Mouse (Mus musculus): ENCODE results near the gene Tceanc. TPM values are rescaled to one million over a fixed set of nuclear protein-coding genes. Genes with fewer than 3 reads are reported as not detected.

Gene Tceanc
- polyA plus RNA-seq, 1 experiment = 0.42 TPM

GRCm38 (mm10) chrX:166479365-166479983 is 38.9 kb downstream of the Tceanc start, which contains the start of gene Rab9:
TSS of gene Rab9 (minus strand) at chrX:166479867.
- peaks cover 4% of the 10 kb centered on the region for H3K36me3 ChIP-seq (ENCODE audit: control insufficient read depth, insufficient read depth)
- peak within 1 kb of the TSS; percentile 40 for H3K4me3 ChIP-seq (ENCODE audit: insufficient read depth, poor library complexity, severe bottlenecking)
- peaks cover 38% of the 10 kb centered on the region for H3K79me3 ChIP-seq (ENCODE audit: low read depth)
- peaks cover 49% of the 10 kb centered on the region for H3K79me2 ChIP-seq (ENCODE audit: control insufficient read depth, insufficient read depth)
- H3K27me3 ChIP-seq (ENCODE audit: control insufficient read depth, insufficient read depth, insufficient read length) = no peaks in the 10 kb centered on the region
- TF ChIP-seq USF1 (IDR thresholded peaks at IDR 0.05; ENCODE audit: low read depth) (no peak), MYOD1 (IDR thresholded peaks at IDR 0.05; ENCODE audit: control insufficient read depth, insufficient read length, low read depth) (no peak), MAX (IDR thresholded peaks at IDR 0.05) (no peak), CEBPB (IDR thresholded peaks at IDR 0.05; ENCODE audit: low read depth) (no peak), CTCF (IDR thresholded peaks at IDR 0.05; ENCODE audit: control insufficient read depth, insufficient read depth, insufficient read length) (no peak), FOSL1 (IDR thresholded peaks at IDR 0.05; ENCODE audit: insufficient read depth, low read length, poor library complexity, severe bottlenecking) (no peak), MYOG (IDR thresholded peaks at IDR 0.05; ENCODE audit: control insufficient read depth, extremely low read depth, insufficient read length) (no peak)
- H3ac ChIP-seq (ENCODE audit: control insufficient read depth, insufficient read length, low read depth) = peak within 1 kb of the TSS; percentile 85

GRCm38 (mm10) chrX:166478631-166479364 is 39.6 kb downstream of the Tceanc start:
- Histone ChIP-seq H3K4me3 (ENCODE audit: insufficient read depth, poor library complexity, severe bottlenecking) (peak overlapping the region; percentile 40), H3K36me3 (ENCODE audit: control insufficient read depth, insufficient read depth) (peaks cover 4% of the 10 kb centered on the region), H3K79me2 (ENCODE audit: control insufficient read depth, insufficient read depth) (peaks cover 56% of the 10 kb centered on the region), H3K79me3 (ENCODE audit: low read depth) (peaks cover 44% of the 10 kb centered on the region), H3K27me3 (ENCODE audit: control insufficient read depth, insufficient read depth, insufficient read length) (no peaks in the 10 kb centered on the region), H3ac (ENCODE audit: control insufficient read depth, insufficient read length, low read depth) (peak overlapping the region; percentile 85)
- TF ChIP-seq USF1 (IDR thresholded peaks at IDR 0.05; ENCODE audit: low read depth) (peak; percentile 89), MYOG (IDR thresholded peaks at IDR 0.05; ENCODE audit: control insufficient read depth, extremely low read depth, insufficient read length) (no peak)

GRCm38 (mm10) chrX:166477393-166477792 is 41.0 kb downstream of the Tceanc start:
- peaks cover 55% of the 10 kb centered on the region for H3K79me3 ChIP-seq (ENCODE audit: low read depth)
- H3K27me3 ChIP-seq (ENCODE audit: control insufficient read depth, insufficient read depth, insufficient read length) = no peaks in the 10 kb centered on the region
- H3K79me2 ChIP-seq (ENCODE audit: control insufficient read depth, insufficient read depth) = peaks cover 70% of the 10 kb centered on the region
- H3ac ChIP-seq (ENCODE audit: control insufficient read depth, insufficient read length, low read depth) = no peak overlapping the region
- no peak overlapping the region for H3K4me3 ChIP-seq (ENCODE audit: insufficient read depth, poor library complexity, severe bottlenecking)
- peaks cover 4% of the 10 kb centered on the region for H3K36me3 ChIP-seq (ENCODE audit: control insufficient read depth, insufficient read depth)
- TF ChIP-seq FOSL1 (IDR thresholded peaks at IDR 0.05; ENCODE audit: insufficient read depth, low read length, poor library complexity, severe bottlenecking) = no peak

GRCm38 (mm10) chrX:166472612-166473011 is 45.8 kb downstream of the Tceanc start:
- Histone ChIP-seq H3K36me3 (ENCODE audit: control insufficient read depth, insufficient read depth) (peaks cover 12% of the 10 kb centered on the region), H3K79me2 (ENCODE audit: control insufficient read depth, insufficient read depth) (peaks cover 98% of the 10 kb centered on the region), H3ac (ENCODE audit: control insufficient read depth, insufficient read length, low read depth) (no peak overlapping the region), H3K4me3 (ENCODE audit: insufficient read depth, poor library complexity, severe bottlenecking) (no peak overlapping the region), H3K79me3 (ENCODE audit: low read depth) (peaks cover 83% of the 10 kb centered on the region), H3K27me3 (ENCODE audit: control insufficient read depth, insufficient read depth, insufficient read length) (no peaks in the 10 kb centered on the region)
- TF ChIP-seq MYOG (IDR thresholded peaks at IDR 0.05; ENCODE audit: control insufficient read depth, extremely low read depth, insufficient read length) = no peak
- TF ChIP-seq MYOD1 (IDR thresholded peaks at IDR 0.05; ENCODE audit: control insufficient read depth, insufficient read length, low read depth) = no peak
- TF ChIP-seq CTCF (IDR thresholded peaks at IDR 0.05; ENCODE audit: control insufficient read depth, insufficient read depth, insufficient read length) = no peak
- no peak for TF ChIP-seq CEBPB (IDR thresholded peaks at IDR 0.05; ENCODE audit: low read depth)
- no peak for TF ChIP-seq USF1 (IDR thresholded peaks at IDR 0.05; ENCODE audit: low read depth)
- no peak for TF ChIP-seq FOSL1 (IDR thresholded peaks at IDR 0.05; ENCODE audit: insufficient read depth, low read length, poor library complexity, severe bottlenecking)
- TF ChIP-seq MAX (IDR thresholded peaks at IDR 0.05) = no peak

GRCm38 (mm10) chrX:166468321-166468720 is 50.0 kb downstream of the Tceanc start:
- H3ac ChIP-seq (ENCODE audit: control insufficient read depth, insufficient read length, low read depth) = no peak overlapping the region
- H3K79me2 ChIP-seq (ENCODE audit: control insufficient read depth, insufficient read depth) = peaks cover 85% of the 10 kb centered on the region
- TF ChIP-seq MYOG (IDR thresholded peaks at IDR 0.05; ENCODE audit: control insufficient read depth, extremely low read depth, insufficient read length) (no peak), USF1 (IDR thresholded peaks at IDR 0.05; ENCODE audit: low read depth) (no peak), MYOD1 (IDR thresholded peaks at IDR 0.05; ENCODE audit: control insufficient read depth, insufficient read length, low read depth) (no peak), CTCF (IDR thresholded peaks at IDR 0.05; ENCODE audit: control insufficient read depth, insufficient read depth, insufficient read length) (no peak), FOSL1 (IDR thresholded peaks at IDR 0.05; ENCODE audit: insufficient read depth, low read length, poor library complexity, severe bottlenecking) (no peak), MAX (IDR thresholded peaks at IDR 0.05) (no peak), CEBPB (IDR thresholded peaks at IDR 0.05; ENCODE audit: low read depth) (no peak)
- H3K4me3 ChIP-seq (ENCODE audit: insufficient read depth, poor library complexity, severe bottlenecking) = no peak overlapping the region
- H3K36me3 ChIP-seq (ENCODE audit: control insufficient read depth, insufficient read depth) = peaks cover 8% of the 10 kb centered on the region
- no peaks in the 10 kb centered on the region for H3K27me3 ChIP-seq (ENCODE audit: control insufficient read depth, insufficient read depth, insufficient read length)
- peaks cover 61% of the 10 kb centered on the region for H3K79me3 ChIP-seq (ENCODE audit: low read depth)

GRCm38 (mm10) chrX:166455525-166455924 is 62.8 kb downstream of the Tceanc start:
- no peak for TF ChIP-seq CEBPB (IDR thresholded peaks at IDR 0.05; ENCODE audit: low read depth)
- no peak for TF ChIP-seq MYOD1 (IDR thresholded peaks at IDR 0.05; ENCODE audit: control insufficient read depth, insufficient read length, low read depth)

More at GRCm38 (mm10) chrX:166455525-166455924, 62.8 kb downstream of the Tceanc start:
- peaks cover 8% of the 10 kb centered on the region for H3K36me3 ChIP-seq (ENCODE audit: control insufficient read depth, insufficient read depth)
- no peak overlapping the region for H3K4me3 ChIP-seq (ENCODE audit: insufficient read depth, poor library complexity, severe bottlenecking)
- H3ac ChIP-seq (ENCODE audit: control insufficient read depth, insufficient read length, low read depth) = no peak overlapping the region
- peaks cover 4% of the 10 kb centered on the region for H3K79me2 ChIP-seq (ENCODE audit: control insufficient read depth, insufficient read depth)
- peaks cover 6% of the 10 kb centered on the region for H3K79me3 ChIP-seq (ENCODE audit: low read depth)
- no peaks in the 10 kb centered on the region for H3K27me3 ChIP-seq (ENCODE audit: control insufficient read depth, insufficient read depth, insufficient read length)
